Mouse (Mus musculus) heart, postnatal 0 days (tissue): ENCODE measurements around the gene Tmem229b. TPM values are rescaled to one million over a fixed set of nuclear protein-coding genes. Genes with fewer than 3 reads are reported as not detected.
"Not testable (repeated sequence)": the region's sequence is repeated elsewhere in the genome, so short reads cannot be mapped to it uniquely, and the experiment has no call there.

Experiments
- ATAC-seq: fragments of 200-750 bp; cut with Nextera tagmentation; 2 replicates; pipeline ENCODE4 v1.8.0; 2017; ENCODE audit warnings: low read depth, moderate number of reproducible peaks, moderate library complexity; ENCODE audit not compliant: insufficient read depth
- DNase-seq: peaks from one replicate; pipeline ENCODE4 v3.0.0-alpha.2; 2016; ENCODE audit warnings: low spot score
- H3K27ac ChIP-seq: fragments of 300-500 bp; sonication (generic); 2 replicates; pipeline ENCODE4 v1.5.1; 2014; ENCODE audit warnings: low read depth, mild to moderate bottlenecking
- H3K27me3 ChIP-seq: fragments of 300-500 bp; sonication (generic); 2 replicates; pipeline ENCODE4 v1.6.1; 2014; ENCODE audit warnings: low read length, mixed read lengths; ENCODE audit not compliant: control insufficient read depth, insufficient read depth
- H3K36me3 ChIP-seq: fragments of 300-500 bp; sonication (generic); replicated peaks from 2 replicates; pipeline ENCODE4 v1.6.1; 2014; ENCODE audit warnings: low read length, mixed read lengths; ENCODE audit not compliant: control insufficient read depth, insufficient read depth
- H3K4me1 ChIP-seq: fragments of 300-500 bp; sonication (generic); 2 replicates; pipeline ENCODE4 v1.6.1; 2014; ENCODE audit warnings: antibody characterized with exemption; ENCODE audit not compliant: control insufficient read depth, insufficient read depth
- H3K4me2 ChIP-seq: fragments of 300-500 bp; sonication (generic); 2 replicates; pipeline ENCODE4 v1.6.1; 2014; ENCODE audit warnings: low read depth, mild to moderate bottlenecking, low read length, moderate library complexity
- H3K4me3 ChIP-seq: fragments of 300-500 bp; sonication (generic); 2 replicates; pipeline ENCODE4 v1.5.1; 2014; ENCODE audit warnings: low read depth, low read length
- H3K9ac ChIP-seq: fragments of 300-500 bp; sonication (generic); replicated peaks from 2 replicates; pipeline ENCODE4 v1.6.1; 2014; ENCODE audit warnings: low read depth, low read length, mixed read lengths
- H3K9me3 ChIP-seq: fragments of 300-500 bp; sonication (generic); replicated peaks from 2 replicates; pipeline ENCODE4 v1.6.1; 2016; ENCODE audit warnings: low read length; ENCODE audit not compliant: control insufficient read depth
- CTCF ChIP-seq: IDR thresholded peaks from 2 replicates; pipeline ENCODE4 v1.5.1; 2016; ENCODE audit warnings: antibody characterized with exemption, control low read depth, low read depth
- EP300 ChIP-seq: IDR thresholded peaks from 2 replicates; pipeline ENCODE4 v1.6.1; 2016; ENCODE audit warnings: antibody characterized with exemption, low read depth
- whole genome bisulfite sequencing: fragments of 180-500 bp; shearing (Covaris S2); extraction: QIAGEN DNeasy Blood & Tissue Kit; methylation state at CpG from one replicate; pipeline ENCODE4 v1.1.7; 2014; 5-methylcytosine and 5-hydroxymethylcytosine counted together
- polyA plus RNA-seq: library from polyadenylated mRNA; unstranded; fragments of >200 nt; fragmentation: Nextera tagmentation; extraction: Ambion mirVana; gene quantifications from 2 replicates; pipeline ENCODE4 v1.2.1, GENCODE M21; 2015
- total RNA-seq: library from RNA; depleted of rRNA; stranded (reverse); fragments of >200 nt; gene quantifications from 2 replicates; pipeline ENCODE4 v1.2.3, GENCODE M21; 2014; ENCODE audit warnings: low replicate concordance

The Tmem229b gene
- total and polyA plus RNA-seq, 2 experiments from 2014 or later = 1.9 to 4.8 TPM

- TF ChIP-seq CTCF (no peak), EP300 (no peak)
- ATAC-seq (no peak), DNase-seq (no peak)
- Histone ChIP-seq H3K9me3 (no peaks in the 10 kb centered on the region), H3K27ac (no peak overlapping the region), H3K9ac (no peak overlapping the region), H3K4me3 (no peak overlapping the region), H3K4me1 (no peaks in the 10 kb centered on the region), H3K27me3 (no peaks in the 10 kb centered on the region), H3K36me3 (no peaks in the 10 kb centered on the region), H3K4me2 (no peak overlapping the region)
- WGBS = 80% methylated on average over 1 of the region's 1 CpGs
Measured at GRCm38 (mm10) chr12:78929900-78930299, 77.5 kb downstream of the Tmem229b start.

GRCm38 (mm10) chr12:78927287-78927686 is 80.1 kb downstream of the Tmem229b start:
- no peak overlapping the region for H3K4me2 ChIP-seq
- no peak overlapping the region for H3K27ac ChIP-seq
- H3K36me3 ChIP-seq = no peaks in the 10 kb centered on the region
- no peak overlapping the region; the same call in 1 of the 2 replicates for H3K9ac ChIP-seq
- H3K27me3 ChIP-seq = no peaks in the 10 kb centered on the region
- no peaks in the 10 kb centered on the region for H3K9me3 ChIP-seq
- WGBS = 59% methylated on average over 5 of the region's 5 CpGs
- H3K4me1 ChIP-seq = no peaks in the 10 kb centered on the region
- DNase-seq (no peak), ATAC-seq (no peak)
- no peak for TF ChIP-seq EP300
- TF ChIP-seq CTCF = no peak
- no peak overlapping the region for H3K4me3 ChIP-seq

GRCm38 (mm10) chr12:78923539-78924189 is 83.8 kb downstream of the Tmem229b start:
- no peak for ATAC-seq
- Histone ChIP-seq H3K9ac (no peak overlapping the region), H3K9me3 (no peaks in the 10 kb centered on the region), H3K4me3 (no peak overlapping the region), H3K36me3 (no peaks in the 10 kb centered on the region), H3K27me3 (no peaks in the 10 kb centered on the region), H3K27ac (no peak overlapping the region), H3K4me1 (no peaks in the 10 kb centered on the region), H3K4me2 (no peak overlapping the region)
- WGBS = 86% methylated on average over 7 of the region's 7 CpGs
- TF ChIP-seq CTCF (no peak), EP300 (no peak)
- DNase-seq = no peak

GRCm38 (mm10) chr12:78922977-78923376 is 84.5 kb downstream of the Tmem229b start:
- H3K27me3 ChIP-seq, H3K36me3 ChIP-seq, H3K4me1 ChIP-seq, H3K27ac ChIP-seq, ATAC-seq, H3K9ac ChIP-seq, H3K4me2 ChIP-seq, H3K4me3 ChIP-seq, H3K9me3 ChIP-seq, DNase-seq: not testable (repeated sequence)

GRCm38 (mm10) chr12:78922058-78922457 is 85.4 kb downstream of the Tmem229b start:
- WGBS = 70% methylated on average over 3 of the region's 3 CpGs
- H3K4me1 ChIP-seq = no peaks in the 10 kb centered on the region
- no peak for ATAC-seq
- H3K9ac ChIP-seq = no peak overlapping the region
- no peak for DNase-seq
- H3K4me3 ChIP-seq = no peak overlapping the region
- no peaks in the 10 kb centered on the region for H3K9me3 ChIP-seq
- no peaks in the 10 kb centered on the region for H3K36me3 ChIP-seq
- no peak overlapping the region for H3K4me2 ChIP-seq
- TF ChIP-seq CTCF (no peak), EP300 (no peak)
- H3K27me3 ChIP-seq = no peaks in the 10 kb centered on the region
- no peak overlapping the region for H3K27ac ChIP-seq

GRCm38 (mm10) chr12:78921421-78921820 is 86.0 kb downstream of the Tmem229b start:
- Histone ChIP-seq H3K4me1 (no peaks in the 10 kb centered on the region), H3K4me3 (no peak overlapping the region), H3K36me3 (no peaks in the 10 kb centered on the region), H3K9me3 (no peaks in the 10 kb centered on the region), H3K4me2 (no peak overlapping the region), H3K9ac (no peak overlapping the region), H3K27me3 (no peaks in the 10 kb centered on the region), H3K27ac (no peak overlapping the region)
- no peak for ATAC-seq
- no peak for DNase-seq
- 49% methylated on average over 4 of the region's 4 CpGs for WGBS
- TF ChIP-seq CTCF (no peak), EP300 (no peak)
